Mouse (Mus musculus) neural tube, embryonic 14.5 days (tissue): ENCODE data around the gene Sprr2a2. TPM values are rescaled to one million over a fixed set of nuclear protein-coding genes. Genes with fewer than 3 reads are reported as not detected.

ENCODE experiments used
- polyA plus RNA-seq: library from polyadenylated mRNA; unstranded; fragments of >200 nt; fragmentation: Nextera tagmentation; extraction: Ambion mirVana; gene quantifications from 2 replicates; pipeline ENCODE4 v1.2.1, GENCODE M21; 2014

Gene Sprr2a2
- polyA plus RNA-seq, 1 experiment from 2014 or later: not detected

Other genes starting within 250 kb of the Sprr2a2 start
- gene Pglyrp3, start 201.3 kb upstream of the Sprr2a2 start, polyA plus RNA-seq: not detected in 2 replicates
- gene Lor, start 132.8 kb upstream of the Sprr2a2 start, polyA plus RNA-seq: 3.2 and 6.4 TPM in 2 replicates
- not detected in 2 replicates for gene Prr9, start 92.0 kb upstream of the Sprr2a2 start, polyA plus RNA-seq
- not detected in 2 replicates for gene Lelp1, start 73.2 kb upstream of the Sprr2a2 start, polyA plus RNA-seq
- gene Sprr2a1, start 121 bp upstream of the Sprr2a2 start, polyA plus RNA-seq: not detected in 2 replicates
- gene Sprr2a3, start 69.5 kb downstream of the Sprr2a2 start, polyA plus RNA-seq: not detected in 2 replicates
- not detected in 2 replicates for gene Sprr2b, start 100.7 kb downstream of the Sprr2a2 start, polyA plus RNA-seq
- not detected in 2 replicates for gene Sprr2d, start 123.2 kb downstream of the Sprr2a2 start, polyA plus RNA-seq
- not detected in 2 replicates for gene Sprr2e, start 136.2 kb downstream of the Sprr2a2 start, polyA plus RNA-seq
- gene Sprr2f, start 149.3 kb downstream of the Sprr2a2 start, polyA plus RNA-seq: not detected in 2 replicates
- not detected in 2 replicates for gene Sprr2h, start 169.8 kb downstream of the Sprr2a2 start, polyA plus RNA-seq
- gene Sprr2i, start 192.1 kb downstream of the Sprr2a2 start, polyA plus RNA-seq: not detected in 2 replicates
- gene Sprr2j-ps, start 202.2 kb downstream of the Sprr2a2 start, polyA plus RNA-seq: not detected in 2 replicates
- 5.1 and 7.9 TPM in 2 replicates for gene Gm9774, start 213.5 kb downstream of the Sprr2a2 start, polyA plus RNA-seq
- gene Sprr2k, start 216.7 kb downstream of the Sprr2a2 start, polyA plus RNA-seq: not detected in 2 replicates
- not detected in 2 replicates for gene Sprr1b, start 222.9 kb downstream of the Sprr2a2 start, polyA plus RNA-seq
- gene Sprr3, start 242.8 kb downstream of the Sprr2a2 start, polyA plus RNA-seq: not detected in 2 replicates